Mouse (Mus musculus) midbrain, embryonic 16.5 days (tissue): ENCODE results near the gene Slc43a3. TPM values are rescaled to one million over a fixed set of nuclear protein-coding genes. Genes with fewer than 3 reads are reported as not detected.

Experiments
- ATAC-seq: fragments of 200-750 bp; cut with Nextera tagmentation; 2 replicates; pipeline ENCODE4 v1.8.0; 2017; ENCODE audit warnings: moderate TSS enrichment
- H3K27ac ChIP-seq: fragments of 300-500 bp; sonication (generic); 2 replicates; pipeline ENCODE4 v1.5.1; 2014; ENCODE audit warnings: mild to moderate bottlenecking, low read length, mixed read lengths
- H3K27me3 ChIP-seq: fragments of 300-500 bp; sonication (generic); 2 replicates; pipeline ENCODE4 v1.6.1; 2014; ENCODE audit warnings: low read depth, low read length, mixed read lengths; ENCODE audit not compliant: control insufficient read depth, insufficient read depth
- H3K36me3 ChIP-seq: fragments of 300-500 bp; sonication (generic); 2 replicates; pipeline ENCODE4 v1.6.1; 2014; ENCODE audit warnings: mild to moderate bottlenecking, low read length, moderate library complexity, mixed read lengths; ENCODE audit not compliant: control insufficient read depth, insufficient read depth
- H3K4me1 ChIP-seq: fragments of 300-500 bp; sonication (generic); 2 replicates; pipeline ENCODE4 v1.6.1; 2014; ENCODE audit warnings: mild to moderate bottlenecking, low read length, mixed read lengths; ENCODE audit not compliant: control insufficient read depth, insufficient read depth
- H3K4me2 ChIP-seq: fragments of 300-500 bp; sonication (generic); 2 replicates; pipeline ENCODE4 v1.6.1; 2014; ENCODE audit warnings: mild to moderate bottlenecking, low read length, mixed read lengths
- H3K4me3 ChIP-seq: fragments of 300-500 bp; sonication (generic); 2 replicates; pipeline ENCODE4 v1.5.1; 2014; ENCODE audit warnings: low read depth, mild to moderate bottlenecking, low read length, moderate library complexity, mixed read lengths
- H3K9ac ChIP-seq: fragments of 300-500 bp; sonication (generic); 2 replicates; pipeline ENCODE4 v1.6.1; 2014; ENCODE audit warnings: low read depth, low read length, mixed read lengths
- H3K9me3 ChIP-seq: fragments of 300-500 bp; sonication (generic); replicated peaks from 2 replicates; pipeline ENCODE4 v1.6.1; 2014; ENCODE audit warnings: mild to moderate bottlenecking, low read length, mixed read lengths; ENCODE audit not compliant: control insufficient read depth, poor library complexity, severe bottlenecking
- WGBS: fragments of 180-500 bp; shearing (Covaris S2); extraction: QIAGEN DNeasy Blood & Tissue Kit; methylation state at CpG from one replicate; pipeline ENCODE4 v1.1.7; 2014; 5-methylcytosine and 5-hydroxymethylcytosine counted together
- microRNA-seq: library from miRNA; unstranded; fragments of <30 nt; microRNA quantifications from one replicate; pipeline ENCODE4, GENCODE M21; 2017
- polyA plus RNA-seq: library from polyadenylated mRNA; unstranded; fragments of >200 nt; fragmentation: Nextera tagmentation; extraction: Ambion mirVana; gene quantifications from 2 replicates; pipeline ENCODE4 v1.2.1, GENCODE M21; 2015

Slc43a3 gene
- polyA plus RNA-seq, 1 experiment from 2014 or later, result 2.8 TPM

DNA sequence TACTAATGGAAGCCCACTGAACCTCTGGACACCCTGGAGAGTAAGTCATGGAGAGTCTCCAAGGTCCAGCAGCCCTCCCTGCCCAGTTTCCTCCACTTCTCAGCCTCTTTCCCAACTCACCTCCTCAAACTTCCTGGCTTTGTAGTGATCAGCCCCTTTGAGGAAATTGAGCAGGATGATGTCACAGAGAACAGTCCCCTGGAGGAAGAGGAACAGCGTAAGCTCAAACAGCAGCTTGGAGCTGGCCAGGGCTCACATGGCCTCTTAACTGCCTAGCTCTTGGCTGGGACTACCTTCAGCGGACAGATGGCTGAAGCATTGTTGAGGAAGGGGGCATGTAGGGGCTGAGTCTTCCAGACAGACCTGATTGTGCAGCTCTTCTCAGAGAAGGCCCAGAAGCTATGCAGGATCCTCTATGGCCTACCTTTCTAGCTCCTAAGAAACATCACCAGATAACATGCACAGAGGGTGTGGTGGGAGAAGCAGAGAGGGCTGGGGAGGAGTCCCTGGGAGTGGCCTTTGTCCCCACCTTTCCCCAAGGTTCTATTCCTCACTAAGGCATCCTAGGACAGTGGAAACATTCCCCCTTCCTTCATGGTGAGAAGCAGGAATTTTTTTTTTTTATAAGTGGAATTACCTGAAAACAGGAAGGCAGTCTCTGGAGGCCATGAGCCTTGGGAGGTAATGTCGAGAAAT is 63.3 kb downstream of the Slc43a3 start:
- Histone ChIP-seq H3K4me2 (no peak overlapping the region), H3K9me3 (no peaks in the 10 kb centered on the region), H3K27ac (no peak overlapping the region), H3K36me3 (no peaks in the 10 kb centered on the region), H3K4me1 (no peaks in the 10 kb centered on the region), H3K9ac (no peak overlapping the region), H3K4me3 (no peak overlapping the region), H3K27me3 (no peaks in the 10 kb centered on the region)
- no peak for ATAC-seq
- WGBS, result 83% methylated on average over 3 of the region's 3 CpGs

GRCm38 (mm10) chr2:85001497-85001896 is 65.1 kb downstream of the Slc43a3 start:
- Histone ChIP-seq H3K4me2 (no peak overlapping the region), H3K27me3 (no peaks in the 10 kb centered on the region)
- WGBS, result 72% methylated on average over 13 of the region's 13 CpGs

GRCm38 (mm10) chr2:85002575-85002974 is 66.2 kb downstream of the Slc43a3 start:
- Histone ChIP-seq H3K36me3 (no peaks in the 10 kb centered on the region), H3K9ac (no peak overlapping the region), H3K27me3 (no peaks in the 10 kb centered on the region), H3K4me3 (no peak overlapping the region), H3K4me2 (no peak overlapping the region), H3K27ac (no peak overlapping the region), H3K9me3 (no peaks in the 10 kb centered on the region), H3K4me1 (no peaks in the 10 kb centered on the region)
- no peak for ATAC-seq
- WGBS, result 88% methylated on average over 8 of the region's 8 CpGs

More at GRCm38 (mm10) chr2:85001497-85001896, 65.1 kb downstream of the Slc43a3 start:
- no peaks in the 10 kb centered on the region for H3K4me1 ChIP-seq
- no peaks in the 10 kb centered on the region for H3K9me3 ChIP-seq
- H3K27ac ChIP-seq, result no peak overlapping the region
- H3K9ac ChIP-seq, result no peak overlapping the region
- H3K4me3 ChIP-seq, result no peak overlapping the region
- H3K36me3 ChIP-seq, result no peaks in the 10 kb centered on the region
- ATAC-seq, result no peak

- Histone ChIP-seq H3K27ac (no peak overlapping the region), H3K4me1 (no peaks in the 10 kb centered on the region), H3K36me3 (no peaks in the 10 kb centered on the region), H3K4me3 (no peak overlapping the region), H3K4me2 (no peak overlapping the region), H3K9ac (no peak overlapping the region), H3K9me3 (no peaks in the 10 kb centered on the region), H3K27me3 (no peaks in the 10 kb centered on the region)
- WGBS, result 88% methylated on average over 4 of the region's 4 CpGs
- no peak for ATAC-seq
These were observed 68.0 kb downstream of the Slc43a3 start for GRCm38 (mm10) chr2:85004341-85004740.

GRCm38 (mm10) chr2:85006600-85006999 is 70.2 kb downstream of the Slc43a3 start:
- no peaks in the 10 kb centered on the region for H3K9me3 ChIP-seq
- H3K27ac ChIP-seq, result no peak overlapping the region
- H3K4me3 ChIP-seq, result no peak overlapping the region
- no peaks in the 10 kb centered on the region for H3K36me3 ChIP-seq
- H3K4me1 ChIP-seq, result no peaks in the 10 kb centered on the region
- H3K4me2 ChIP-seq, result no peak overlapping the region
- no peak overlapping the region for H3K9ac ChIP-seq
- no peak for ATAC-seq
- no peaks in the 10 kb centered on the region for H3K27me3 ChIP-seq
- WGBS, result 82% methylated on average over 7 of the region's 7 CpGs

- H3K27me3 ChIP-seq, result no peaks in the 10 kb centered on the region
- H3K36me3 ChIP-seq, result no peaks in the 10 kb centered on the region
- no peak overlapping the region for H3K27ac ChIP-seq
- no peaks in the 10 kb centered on the region for H3K9me3 ChIP-seq
- H3K4me1 ChIP-seq, result no peaks in the 10 kb centered on the region
- no peak overlapping the region for H3K4me3 ChIP-seq
- ATAC-seq, result no peak
- no peak overlapping the region for H3K4me2 ChIP-seq
- H3K9ac ChIP-seq, result no peak overlapping the region
- 23% methylated on average over 4 of the region's 4 CpGs for WGBS
These were observed 71.3 kb downstream of the Slc43a3 start for GRCm38 (mm10) chr2:85007729-85008128.

Small RNA genes lying within 50 kb of the gene (microRNA-seq; reads per million reads assigned to microRNA genes)
- not detected for gene Gm24332

Other genes with a start within 250 kb of the Slc43a3 start
- gene Zdhhc5, start 221.4 kb upstream of the Slc43a3 start, polyA plus RNA-seq, result 19.5 and 21.3 TPM in 2 replicates
- gene Clp1, start 209.2 kb upstream of the Slc43a3 start, polyA plus RNA-seq, result 20.1 and 23.0 TPM in 2 replicates
- gene Ypel4, start 202.5 kb upstream of the Slc43a3 start, polyA plus RNA-seq, result 27.7 and 28.1 TPM in 2 replicates
- 4.3 and 4.8 TPM in 2 replicates for gene Gm19426, start 192.9 kb upstream of the Slc43a3 start, polyA plus RNA-seq
- gene Serping1, start 161.1 kb upstream of the Slc43a3 start, polyA plus RNA-seq, result 28.3 and 29.0 TPM in 2 replicates
- gene Ube2l6, start 137.8 kb upstream of the Slc43a3 start, polyA plus RNA-seq, result 22.9 and 23.4 TPM in 2 replicates
- gene Smtnl1, start 113.9 kb upstream of the Slc43a3 start, polyA plus RNA-seq, result not detected in 2 replicates
- gene Timm10, start 109.6 kb upstream of the Slc43a3 start, polyA plus RNA-seq, result 69.8 and 75.2 TPM in 2 replicates
- gene Slc43a1, start 97.7 kb upstream of the Slc43a3 start, polyA plus RNA-seq, result 0.73 and 0.91 TPM in 2 replicates
- gene Rtn4rl2, start 49.9 kb upstream of the Slc43a3 start, polyA plus RNA-seq, result 3.9 TPM in 2 replicates
- not detected in 2 replicates for gene Prg2, start 43.9 kb downstream of the Slc43a3 start, polyA plus RNA-seq
- not detected in 2 replicates for gene Prg3, start 51.6 kb downstream of the Slc43a3 start, polyA plus RNA-seq
- 162 and 170 TPM in 2 replicates for gene Ssrp1, start 100.7 kb downstream of the Slc43a3 start, polyA plus RNA-seq
- 1.4 and 2.1 TPM in 2 replicates for gene P2rx3, start 100.9 kb downstream of the Slc43a3 start, polyA plus RNA-seq
- 23.0 and 27.4 TPM in 2 replicates for gene Tnks1bp1, start 111.4 kb downstream of the Slc43a3 start, polyA plus RNA-seq
- gene Aplnr, start 199.6 kb downstream of the Slc43a3 start, polyA plus RNA-seq, result 24.8 and 26.3 TPM in 2 replicates